Mouse (Mus musculus): Measurements from ENCODE around the gene Ksr1. TPM values are rescaled to one million over a fixed set of nuclear protein-coding genes. Genes with fewer than 3 reads are reported as not detected.
A peak's percentile ranks its signal among the peaks of the same experiment; 100 is the strongest.

Ksr1 gene
- polyA plus RNA-seq, 1 experiment from 2014 or later: 4.2 TPM

DNA sequence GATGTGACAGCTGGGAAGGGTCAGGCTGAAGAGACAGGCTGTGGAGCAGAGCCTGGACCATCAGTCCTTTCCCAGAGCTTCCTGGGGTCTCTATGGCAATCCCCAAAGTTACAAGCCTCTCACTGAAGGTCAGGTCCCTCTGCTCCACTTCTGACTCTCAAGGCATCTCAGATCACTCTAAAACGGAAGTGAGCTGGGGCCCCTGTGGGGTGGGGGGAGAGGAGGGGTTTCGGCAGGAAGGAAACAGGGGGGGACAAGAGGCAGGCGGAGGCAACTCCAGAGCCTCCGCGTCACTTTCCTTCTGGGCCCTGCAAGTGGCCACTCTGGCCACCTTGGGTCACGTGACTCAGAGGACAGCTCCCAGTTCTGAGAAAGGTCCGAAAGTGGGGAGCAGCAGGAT, 122.9 kb downstream of the Ksr1 start:
- peaks cover 13% of the 10 kb centered on the region for H3K4me1 ChIP-seq
- H3K4me3 ChIP-seq: no peak overlapping the region
- no peaks in the 10 kb centered on the region for H3K9me3 ChIP-seq
- peak overlapping the region; percentile 54 for H3K9ac ChIP-seq
- no peaks in the 10 kb centered on the region for H3K27me3 ChIP-seq
- peak overlapping the region; percentile 37 for H3K4me2 ChIP-seq (replicated peaks)
- ATAC-seq (ENCODE audit: low FRiP score, low read depth): no peak
- peak overlapping the region; percentile 44; the same call in 1 of the 2 replicates for H3K27ac ChIP-seq
- 15% methylated on average over 7 of the region's 7 CpGs for WGBS
- H3K36me3 ChIP-seq: peaks cover 53% of the 10 kb centered on the region

DNA sequence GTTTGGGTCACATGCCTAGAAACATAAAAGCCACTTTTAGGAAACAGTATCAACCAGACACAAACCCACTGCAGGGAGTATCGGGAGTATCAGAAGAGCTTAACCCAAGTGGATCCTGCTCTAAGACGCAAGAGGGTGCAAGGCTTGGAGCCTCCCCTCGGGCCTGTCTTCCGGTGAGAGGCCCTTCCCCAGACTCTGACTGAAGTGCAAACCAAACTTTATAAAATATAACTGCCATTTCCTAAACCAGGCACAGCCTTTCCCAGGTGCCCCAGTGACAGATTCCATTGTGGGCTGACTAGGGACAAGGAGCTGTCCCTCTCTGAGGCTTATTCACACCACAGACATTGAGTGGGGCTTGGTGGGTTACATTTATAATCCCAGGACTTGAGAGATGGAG, 123.4 kb downstream of the Ksr1 start:
- H3K4me1 ChIP-seq: peaks cover 13% of the 10 kb centered on the region
- no peak overlapping the region for H3K4me3 ChIP-seq
- no peak for ATAC-seq (ENCODE audit: low FRiP score, low read depth)
- H3K36me3 ChIP-seq: peaks cover 54% of the 10 kb centered on the region
- H3K9ac ChIP-seq: peak overlapping the region; percentile 54; the same call in 1 of the 2 replicates
- H3K9me3 ChIP-seq: no peaks in the 10 kb centered on the region
- no peaks in the 10 kb centered on the region for H3K27me3 ChIP-seq
- H3K4me2 ChIP-seq (replicated peaks): peak overlapping the region; percentile 37; the same call in 1 of the 2 replicates
- peak overlapping the region; percentile 44; the same call in 1 of the 2 replicates for H3K27ac ChIP-seq
- WGBS: 69% methylated on average over 4 of the region's 4 CpGs

DNA sequence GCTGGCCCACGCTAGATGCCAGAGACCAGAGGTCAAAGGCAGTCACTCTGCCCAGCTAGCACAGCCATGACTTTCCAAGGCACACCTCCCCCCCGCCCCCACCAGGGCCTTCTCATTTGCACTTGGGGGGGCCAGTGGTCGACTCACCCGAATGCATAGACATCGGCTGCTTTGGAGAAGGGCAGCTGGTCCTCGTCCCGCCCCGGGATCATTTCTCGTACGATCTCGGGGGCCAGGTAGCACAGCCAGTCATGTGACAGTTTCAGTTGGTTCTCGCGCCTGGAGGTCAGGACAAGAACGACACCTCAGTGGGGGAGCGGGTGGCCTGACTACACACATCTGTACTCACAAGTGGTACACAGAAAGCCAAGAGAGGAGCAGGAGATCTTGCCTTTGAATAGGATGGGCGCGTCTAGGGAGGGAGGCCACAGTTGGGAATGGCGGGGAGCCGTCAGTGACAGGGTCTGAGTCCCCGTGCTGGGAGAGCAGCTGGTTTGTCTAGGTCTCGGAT, 125.6 kb downstream of the Ksr1 start:
- WGBS: 76% methylated on average over 21 of the region's 21 CpGs
- H3K27ac ChIP-seq: no peak overlapping the region
- no peaks in the 10 kb centered on the region for H3K9me3 ChIP-seq
- peaks cover 66% of the 10 kb centered on the region for H3K36me3 ChIP-seq
- H3K4me3 ChIP-seq: no peak overlapping the region
- H3K9ac ChIP-seq: no peak overlapping the region
- ATAC-seq (ENCODE audit: low FRiP score, low read depth): no peak
- H3K4me2 ChIP-seq (replicated peaks): no peak overlapping the region
- H3K4me1 ChIP-seq: peaks cover 18% of the 10 kb centered on the region
- no peaks in the 10 kb centered on the region for H3K27me3 ChIP-seq

DNA sequence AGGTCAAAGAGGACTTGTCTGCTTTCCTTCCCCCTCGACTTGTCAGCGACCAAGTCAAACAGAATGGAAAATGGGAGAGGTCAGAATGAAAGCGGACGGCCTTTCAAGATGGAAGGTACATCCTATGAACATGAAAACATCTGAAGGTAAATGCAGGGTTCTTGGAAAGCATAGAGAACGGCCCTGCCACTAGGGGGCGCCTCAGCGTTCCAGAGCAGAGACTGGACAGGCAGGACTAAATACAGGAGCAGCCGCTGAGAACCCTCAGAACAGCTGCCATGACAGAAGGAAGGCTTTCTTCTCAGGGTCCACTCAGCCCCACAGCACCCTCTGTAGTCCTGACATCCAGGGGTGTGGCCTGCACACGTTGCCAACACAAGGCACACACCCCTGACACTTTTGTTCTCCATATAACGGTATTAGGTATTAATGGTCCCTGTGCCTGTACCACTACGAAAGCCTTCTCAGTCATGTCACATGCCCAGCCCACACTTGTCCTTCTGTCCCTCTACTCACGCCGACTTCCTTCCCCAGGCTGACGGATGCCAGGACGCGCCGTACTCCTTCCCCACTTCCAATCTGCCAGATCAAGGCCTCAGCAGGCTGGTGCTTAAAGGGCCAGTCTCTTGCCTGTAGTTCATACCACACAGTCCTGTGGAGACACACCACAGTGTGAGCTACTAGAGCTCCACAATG, 126.2 kb downstream of the Ksr1 start:
- Histone ChIP-seq H3K4me1 (peaks cover 18% of the 10 kb centered on the region), H3K4me3 (no peak overlapping the region), H3K36me3 (peaks cover 60% of the 10 kb centered on the region), H3K9ac (no peak overlapping the region), H3K9me3 (no peaks in the 10 kb centered on the region), H3K4me2 (replicated peaks) (no peak overlapping the region), H3K27ac (no peak overlapping the region), H3K27me3 (no peaks in the 10 kb centered on the region)
- ATAC-seq (ENCODE audit: low FRiP score, low read depth): no peak
- 88% methylated on average over 17 of the region's 17 CpGs for WGBS

DNA sequence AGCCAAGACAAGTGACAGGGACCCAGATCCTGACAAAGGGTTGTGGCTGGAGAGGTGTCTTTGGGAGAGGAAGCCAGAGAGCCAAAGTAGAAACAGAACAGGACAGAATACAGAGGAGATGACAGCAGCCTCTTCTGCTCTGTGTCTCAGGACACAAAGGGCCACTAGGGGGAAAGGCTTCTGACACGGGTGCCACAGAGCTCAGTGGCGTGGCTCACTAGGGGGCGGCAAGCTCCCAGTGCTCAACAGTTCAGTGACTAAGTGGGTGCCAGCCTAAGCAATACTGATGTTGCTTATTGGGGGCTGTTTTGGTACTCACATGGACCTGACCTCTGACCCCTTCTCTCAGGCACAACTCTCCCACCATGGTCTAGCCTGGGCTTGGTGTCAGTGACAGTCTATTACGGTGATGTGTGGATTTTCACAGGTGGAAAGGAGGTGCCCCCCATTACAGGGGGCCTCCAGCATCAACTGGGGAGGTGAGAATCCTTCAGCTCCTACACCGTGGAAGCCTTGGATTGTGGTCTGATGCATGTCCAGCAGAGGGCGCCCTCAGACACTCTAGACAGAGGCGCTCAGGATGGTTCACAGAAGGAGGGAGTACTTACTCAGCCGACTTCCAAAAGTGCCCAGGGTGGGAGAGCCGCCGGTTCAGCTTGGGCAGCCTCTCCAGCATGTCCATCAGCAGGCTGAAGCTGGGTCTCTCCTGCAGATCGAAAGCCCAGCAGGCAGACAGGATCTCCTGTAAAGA, 127.1 kb downstream of the Ksr1 start:
- Histone ChIP-seq H3K27me3 (no peaks in the 10 kb centered on the region), H3K9ac (no peak overlapping the region), H3K9me3 (no peaks in the 10 kb centered on the region), H3K27ac (no peak overlapping the region), H3K36me3 (peaks cover 60% of the 10 kb centered on the region), H3K4me2 (replicated peaks) (no peak overlapping the region), H3K4me1 (peaks cover 22% of the 10 kb centered on the region), H3K4me3 (no peak overlapping the region)
- 54% methylated on average over 11 of the region's 11 CpGs for WGBS
- no peak for ATAC-seq (ENCODE audit: low FRiP score, low read depth)

DNA sequence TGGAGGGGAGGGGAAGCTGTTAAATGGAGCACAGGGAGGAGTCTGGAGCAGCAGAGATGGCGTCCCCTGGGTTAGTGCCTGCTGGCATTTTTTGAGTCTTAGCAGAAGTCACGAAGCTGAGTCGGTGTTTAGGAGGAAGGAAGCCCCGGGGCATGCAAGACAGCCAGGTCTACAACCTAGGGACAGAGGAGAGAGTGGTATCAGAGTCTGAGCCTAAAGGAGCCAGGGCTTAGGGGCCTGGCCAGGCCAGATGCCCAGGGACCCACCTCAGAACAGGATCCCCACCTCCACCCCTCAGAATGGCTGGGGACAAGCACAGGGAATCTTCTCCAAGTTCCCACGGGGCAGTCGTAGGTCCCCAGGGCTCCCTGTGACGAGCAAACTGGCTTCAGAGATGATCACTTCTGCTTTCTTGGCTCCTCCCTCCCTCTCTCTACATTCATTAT, 129.0 kb downstream of the Ksr1 start:
- 64% methylated on average over 7 of the region's 7 CpGs for WGBS
- Histone ChIP-seq H3K9ac (no peak overlapping the region), H3K36me3 (peaks cover 60% of the 10 kb centered on the region), H3K4me2 (replicated peaks) (no peak overlapping the region), H3K27me3 (no peaks in the 10 kb centered on the region), H3K4me1 (peaks cover 13% of the 10 kb centered on the region), H3K4me3 (no peak overlapping the region), H3K27ac (no peak overlapping the region), H3K9me3 (no peaks in the 10 kb centered on the region)
- no peak for ATAC-seq (ENCODE audit: low FRiP score, low read depth)

DNA sequence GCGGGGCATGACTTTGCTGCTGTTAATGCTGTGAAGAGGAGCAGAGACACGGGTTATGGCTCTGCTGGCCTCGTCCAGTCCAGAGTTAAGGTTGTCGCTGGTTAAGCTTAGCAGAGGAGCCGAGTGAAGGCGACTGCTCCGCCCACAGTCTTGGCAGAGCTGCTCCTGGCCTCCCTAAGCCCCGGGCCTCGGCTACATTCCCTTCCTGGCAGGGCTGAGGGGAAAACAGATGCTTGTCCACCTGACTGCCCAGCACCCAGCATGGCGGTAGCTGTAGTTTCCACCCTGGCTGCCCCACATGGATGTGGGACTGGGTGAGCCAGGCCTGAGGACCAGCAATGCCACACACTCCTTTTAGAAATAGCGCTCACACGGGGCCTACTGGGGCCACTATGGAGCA, 130.0 kb downstream of the Ksr1 start:
- Histone ChIP-seq H3K4me1 (peaks cover 13% of the 10 kb centered on the region), H3K9ac (no peak overlapping the region), H3K9me3 (no peaks in the 10 kb centered on the region), H3K4me2 (replicated peaks) (no peak overlapping the region), H3K27ac (no peak overlapping the region), H3K27me3 (no peaks in the 10 kb centered on the region), H3K4me3 (no peak overlapping the region), H3K36me3 (peaks cover 56% of the 10 kb centered on the region)
- ATAC-seq (ENCODE audit: low FRiP score, low read depth): no peak
- WGBS: 45% methylated on average over 12 of the region's 12 CpGs

DNA sequence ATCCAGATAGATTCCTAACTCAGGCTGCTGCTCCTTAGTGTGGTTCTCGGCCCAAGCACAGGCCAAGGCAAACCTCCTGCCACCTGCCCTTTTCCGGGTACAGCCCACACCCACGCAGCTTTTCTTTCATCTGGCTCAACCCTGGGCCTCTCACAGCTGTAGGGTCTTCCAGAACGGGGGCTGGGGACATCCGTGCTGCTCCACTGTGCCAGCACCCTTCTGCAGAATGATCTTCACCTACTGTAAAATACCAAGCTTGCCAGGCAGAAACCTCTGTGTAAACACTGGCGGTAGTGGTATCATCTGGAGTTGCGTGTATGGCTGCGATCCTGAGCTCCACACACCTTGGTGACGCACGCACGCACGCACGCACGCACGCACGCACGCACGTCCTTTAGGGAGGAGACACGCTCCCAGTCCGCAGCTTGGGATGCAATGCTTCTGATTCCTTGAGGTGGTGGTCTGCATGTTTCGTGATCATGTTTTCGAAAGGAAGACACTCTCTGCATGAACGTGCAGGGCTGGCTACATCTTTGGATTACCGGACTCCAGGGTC, 130.5 kb downstream of the Ksr1 start:
- Histone ChIP-seq H3K4me3 (no peak overlapping the region), H3K4me1 (peaks cover 13% of the 10 kb centered on the region), H3K36me3 (peaks cover 51% of the 10 kb centered on the region), H3K9ac (no peak overlapping the region), H3K27ac (no peak overlapping the region), H3K9me3 (no peaks in the 10 kb centered on the region), H3K4me2 (replicated peaks) (no peak overlapping the region), H3K27me3 (no peaks in the 10 kb centered on the region)
- WGBS: 87% methylated on average over 24 of the region's 24 CpGs
- no peak for ATAC-seq (ENCODE audit: low FRiP score, low read depth)

DNA sequence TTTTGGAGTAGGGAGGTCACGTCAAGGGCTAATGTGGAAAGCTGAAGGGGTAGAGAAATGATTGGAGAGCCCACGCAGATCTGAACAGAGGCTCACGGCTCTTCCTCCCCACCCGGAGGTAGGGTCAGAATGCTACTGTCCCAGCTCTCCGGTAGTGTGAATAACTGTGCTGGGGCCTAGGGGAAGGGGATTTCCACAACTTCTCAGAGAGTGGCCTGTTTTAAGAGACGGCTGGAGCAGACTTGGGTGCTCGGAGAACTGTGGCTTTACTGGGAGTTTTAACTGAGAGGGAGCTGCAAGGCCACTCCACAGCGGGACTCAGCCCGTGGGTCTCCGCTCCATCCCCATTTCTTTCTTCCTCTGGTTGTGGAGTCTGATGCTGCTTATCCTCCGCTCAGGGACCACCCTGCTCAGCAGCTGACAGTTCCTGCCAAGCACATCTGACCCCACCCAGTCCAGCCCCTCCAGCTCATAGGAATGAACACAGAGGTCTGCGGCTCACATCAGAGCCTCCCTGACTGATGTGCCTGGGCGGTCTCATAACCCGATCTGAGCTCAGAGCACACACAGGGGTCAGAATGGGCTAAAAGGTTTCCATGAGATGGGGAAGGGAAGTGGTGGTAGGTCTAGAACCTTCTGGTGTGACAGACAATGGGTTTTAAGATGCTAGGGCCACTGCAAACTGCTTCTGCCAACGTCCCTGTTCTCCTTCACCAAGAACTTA, 131.4 kb downstream of the Ksr1 start:
- Histone ChIP-seq H3K27ac (no peak overlapping the region), H3K36me3 (peaks cover 41% of the 10 kb centered on the region), H3K27me3 (no peaks in the 10 kb centered on the region), H3K4me2 (replicated peaks) (no peak overlapping the region), H3K9ac (no peak overlapping the region), H3K4me1 (peaks cover 13% of the 10 kb centered on the region), H3K4me3 (no peak overlapping the region), H3K9me3 (no peaks in the 10 kb centered on the region)
- ATAC-seq (ENCODE audit: low FRiP score, low read depth): no peak
- WGBS: 66% methylated on average over 15 of the region's 15 CpGs

DNA sequence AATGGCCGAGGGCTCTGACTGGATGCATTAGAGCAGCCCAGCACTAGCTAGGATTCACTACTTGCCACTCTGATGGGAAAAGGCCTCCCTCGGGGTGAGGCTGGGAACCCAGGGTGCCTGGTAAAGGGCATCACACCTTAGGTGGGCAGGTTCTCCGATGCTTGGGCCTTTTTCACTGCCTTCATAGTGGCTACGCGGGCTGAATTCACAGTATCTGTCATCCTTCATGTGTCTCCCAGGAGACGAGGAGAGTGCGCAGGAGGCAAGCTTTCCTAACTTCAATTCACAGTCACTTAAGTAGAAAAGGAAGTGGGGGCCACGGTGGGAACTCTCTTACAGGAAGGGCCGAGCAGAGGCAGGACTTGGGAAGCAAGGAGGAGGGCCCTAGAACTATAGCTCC, 132.4 kb downstream of the Ksr1 start:
- no peaks in the 10 kb centered on the region for H3K27me3 ChIP-seq
- H3K9ac ChIP-seq: no peak overlapping the region
- 72% methylated on average over 9 of the region's 9 CpGs for WGBS
- H3K36me3 ChIP-seq: peaks cover 32% of the 10 kb centered on the region
- H3K4me3 ChIP-seq: no peak overlapping the region
- no peak overlapping the region for H3K4me2 ChIP-seq (replicated peaks)
- ATAC-seq (ENCODE audit: low FRiP score, low read depth): no peak
- no peaks in the 10 kb centered on the region for H3K9me3 ChIP-seq
- peaks cover 13% of the 10 kb centered on the region for H3K4me1 ChIP-seq
- H3K27ac ChIP-seq: no peak overlapping the region

DNA sequence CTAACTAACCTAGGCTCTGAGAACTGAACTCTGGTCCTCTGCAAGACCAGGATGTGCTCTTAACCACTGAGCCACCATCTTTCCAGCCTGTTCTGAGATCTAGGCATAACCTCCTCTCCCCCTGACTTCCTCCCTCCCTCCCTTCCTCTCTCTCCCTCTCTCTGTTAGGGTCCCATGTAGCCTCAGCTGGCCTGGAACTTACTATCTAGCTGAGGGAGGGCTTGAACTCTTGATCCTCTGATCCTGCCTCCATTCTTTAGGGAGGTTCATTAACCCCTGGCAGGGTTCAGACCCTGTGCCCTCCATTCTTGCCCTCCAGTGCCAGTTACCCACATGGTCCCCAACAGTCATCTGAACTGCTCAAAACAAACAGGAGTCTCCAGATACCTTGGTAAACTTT, 133.2 kb downstream of the Ksr1 start:
- Histone ChIP-seq H3K4me2 (replicated peaks) (no peak overlapping the region), H3K27me3 (no peaks in the 10 kb centered on the region), H3K4me3 (no peak overlapping the region), H3K36me3 (peaks cover 24% of the 10 kb centered on the region), H3K4me1 (peaks cover 13% of the 10 kb centered on the region), H3K9me3 (no peaks in the 10 kb centered on the region), H3K27ac (no peak overlapping the region), H3K9ac (no peak overlapping the region)
- no peak for ATAC-seq (ENCODE audit: low FRiP score, low read depth)

DNA sequence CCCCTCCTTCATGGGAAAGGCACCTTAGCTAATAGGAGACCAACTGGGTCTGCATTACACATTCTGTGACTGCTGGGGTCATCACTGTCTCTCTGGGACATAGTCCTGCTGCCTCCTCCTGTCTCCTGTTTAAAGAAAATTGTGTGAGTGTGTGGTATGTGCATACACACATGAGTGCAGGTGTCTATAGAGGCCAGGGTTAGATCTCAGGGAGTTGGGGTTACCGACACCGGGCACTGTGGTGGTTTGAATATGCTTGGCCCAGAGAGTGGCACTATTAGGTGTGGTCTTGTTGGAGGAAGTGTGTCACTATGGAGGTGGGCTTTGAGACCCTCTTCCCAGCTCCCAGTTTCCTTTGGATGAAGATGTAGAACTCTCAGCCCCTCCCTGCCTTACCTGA, 133.7 kb downstream of the Ksr1 start:
- no peak overlapping the region for H3K4me3 ChIP-seq
- no peak for ATAC-seq (ENCODE audit: low FRiP score, low read depth)
- no peaks in the 10 kb centered on the region for H3K9me3 ChIP-seq
- H3K4me2 ChIP-seq (replicated peaks): no peak overlapping the region
- H3K27ac ChIP-seq: no peak overlapping the region
- H3K9ac ChIP-seq: no peak overlapping the region
- WGBS: 100% methylated on average over 2 of the region's 2 CpGs
- no peaks in the 10 kb centered on the region for H3K27me3 ChIP-seq
- peaks cover 19% of the 10 kb centered on the region for H3K36me3 ChIP-seq
- H3K4me1 ChIP-seq: peaks cover 13% of the 10 kb centered on the region

Measured in limb, embryonic 13.5 days (tissue).